Mouse (Mus musculus) adrenal gland, postnatal 14 days (tissue): ENCODE measurements around the gene A730061H03Rik. TPM values are rescaled to one million over a fixed set of nuclear protein-coding genes. Genes with fewer than 3 reads are reported as not detected.
A peak's percentile ranks its signal among the peaks of the same experiment; 100 is the strongest.

Experiments
- DNase-seq: peaks from one replicate; pipeline ENCODE4 v3.0.0; 2021; ENCODE audit warnings: mixed read lengths
- long read RNA-seq, 2 experiments: library from polyadenylated mRNA; stranded (forward); transcript quantifications; one replicate each; pipeline ENCODE4 v2.0.0; 2021
- total RNA-seq: library from RNA; stranded (reverse); gene quantifications from 2 replicates; pipeline ENCODE4 v1.2.3, GENCODE M21; 2021

A730061H03Rik gene
- 1.2 TPM in 1 of 2 replicates, not detected in the other for total RNA-seq
- long read RNA-seq, experiment 1: 0 reads
- long read RNA-seq, experiment 2, partial matches to known transcripts: 0 of 1 reads
- long read RNA-seq, experiment 2, other reads (novel, unspliced or antisense): 0 of 1 reads

DNA sequence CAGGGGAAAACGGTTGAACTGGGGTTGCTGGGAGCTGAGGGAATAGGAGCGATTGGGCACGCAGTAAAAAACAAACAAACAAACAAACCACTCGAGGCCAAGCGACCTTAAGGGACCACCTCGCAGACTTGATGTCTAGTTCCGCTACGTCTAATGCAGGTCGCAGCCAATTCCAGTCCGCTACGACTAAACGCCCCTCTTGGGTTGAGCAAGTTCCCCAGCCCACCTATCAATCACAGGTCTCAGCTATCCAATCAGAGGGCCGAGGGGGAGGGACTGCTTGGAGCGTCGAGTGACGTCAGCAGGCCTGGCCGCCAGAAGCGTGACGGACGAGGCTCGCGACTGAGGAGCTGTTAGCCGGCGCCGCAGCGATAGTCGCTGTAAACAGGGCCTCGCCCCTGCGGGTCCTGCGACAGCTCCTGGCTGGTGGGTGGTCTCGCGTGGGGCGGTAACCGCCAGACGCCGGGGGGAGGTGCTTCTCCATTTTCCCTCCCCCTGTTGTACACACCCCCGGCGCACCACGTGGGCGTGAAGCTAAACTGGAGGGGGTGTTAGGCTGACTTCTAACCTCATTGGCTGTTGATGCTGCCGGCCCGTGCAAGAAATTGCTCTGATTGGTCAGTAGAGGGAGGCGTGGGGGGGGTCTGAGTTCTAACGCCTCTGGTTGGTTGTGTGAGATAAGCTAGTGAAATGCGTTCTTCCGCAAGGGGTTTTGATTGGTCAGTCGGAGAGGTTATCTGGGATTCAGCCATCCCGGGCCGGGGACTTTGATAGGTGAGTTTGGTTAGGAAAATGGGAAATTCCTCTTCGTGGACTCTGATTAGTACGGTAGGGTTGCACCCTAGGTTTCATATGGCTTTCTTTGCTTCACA is at the start of gene A730061H03Rik:
A730061H03Rik (minus strand) TSS at position 205 of the 872 bp plus-strand sequence.
- DNase-seq: peak; percentile 99

DNA sequence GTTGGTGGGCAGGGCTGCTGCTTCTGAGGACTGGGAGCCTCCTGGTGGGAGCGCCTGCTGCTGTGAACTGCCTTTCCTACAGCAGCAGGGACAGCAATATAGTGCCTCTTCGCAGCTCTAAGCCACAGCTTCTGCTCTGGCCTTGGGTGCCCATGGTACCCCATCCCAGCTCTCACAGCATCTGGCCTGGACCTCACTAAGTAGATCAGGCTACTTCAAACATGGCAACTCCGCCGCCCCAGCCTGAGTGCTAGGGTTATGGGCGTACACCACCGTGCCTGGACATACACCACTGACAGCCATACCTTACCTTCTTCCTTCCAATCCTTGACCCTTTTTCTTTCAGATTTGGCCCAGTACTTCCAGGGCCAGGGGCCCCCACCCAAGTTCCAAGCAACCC is 48.1 kb upstream of the A730061H03Rik start:
- no peak for DNase-seq

DNA sequence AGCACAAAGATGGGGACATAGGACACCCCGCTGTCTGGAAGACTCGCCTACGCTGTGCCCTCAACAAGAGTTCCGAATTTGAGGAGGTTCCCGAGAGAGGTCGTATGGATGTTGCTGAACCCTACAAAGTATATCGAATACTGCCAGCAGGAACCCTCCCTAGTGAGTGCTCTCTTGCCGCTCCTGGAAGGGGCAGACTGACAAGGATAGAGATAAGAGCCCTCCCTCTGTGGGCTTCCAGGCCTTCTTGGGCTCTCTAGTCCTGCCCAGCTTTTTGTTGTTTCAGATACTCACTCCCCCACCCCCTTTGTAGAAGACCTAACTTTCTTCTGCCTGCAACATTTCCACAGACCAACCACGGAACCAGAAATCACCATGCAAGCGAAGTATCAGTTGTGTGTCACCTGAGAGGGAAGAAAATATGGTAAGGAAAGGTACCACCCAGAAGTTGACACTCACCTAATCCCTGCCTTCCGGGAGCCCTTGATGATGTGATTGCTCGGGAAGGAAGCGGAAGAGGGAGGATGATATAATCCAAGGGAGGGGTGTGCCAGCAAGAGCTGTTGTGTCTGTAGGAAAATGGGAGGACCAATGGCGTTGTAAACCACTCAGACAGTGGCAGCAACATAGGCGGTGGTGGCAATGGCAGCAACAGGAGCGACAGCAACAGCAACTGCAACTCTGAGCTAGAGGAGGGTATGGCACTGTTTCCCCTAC is 45.7 kb upstream of the A730061H03Rik start:
- DNase-seq: no peak

DNA sequence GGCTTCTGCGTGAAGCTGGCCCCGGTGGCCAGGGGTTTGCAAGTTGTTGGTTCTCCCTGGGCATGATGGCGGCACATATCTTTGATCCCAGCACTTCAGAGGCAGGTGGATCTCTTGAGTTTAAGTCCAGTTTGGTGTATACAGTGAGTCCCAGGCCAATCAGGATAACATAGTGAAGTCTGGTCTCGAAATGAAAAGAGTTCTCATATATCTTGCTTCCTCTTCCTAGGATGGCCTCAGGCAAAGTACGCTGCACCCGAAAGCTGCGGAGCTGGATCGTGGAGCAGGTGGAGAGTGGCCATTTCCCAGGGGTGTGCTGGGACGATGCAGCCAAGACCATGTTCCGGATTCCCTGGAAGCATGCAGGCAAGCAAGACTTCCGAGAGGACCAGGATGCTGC is 44.6 kb upstream of the A730061H03Rik start:
- no peak for DNase-seq

DNA sequence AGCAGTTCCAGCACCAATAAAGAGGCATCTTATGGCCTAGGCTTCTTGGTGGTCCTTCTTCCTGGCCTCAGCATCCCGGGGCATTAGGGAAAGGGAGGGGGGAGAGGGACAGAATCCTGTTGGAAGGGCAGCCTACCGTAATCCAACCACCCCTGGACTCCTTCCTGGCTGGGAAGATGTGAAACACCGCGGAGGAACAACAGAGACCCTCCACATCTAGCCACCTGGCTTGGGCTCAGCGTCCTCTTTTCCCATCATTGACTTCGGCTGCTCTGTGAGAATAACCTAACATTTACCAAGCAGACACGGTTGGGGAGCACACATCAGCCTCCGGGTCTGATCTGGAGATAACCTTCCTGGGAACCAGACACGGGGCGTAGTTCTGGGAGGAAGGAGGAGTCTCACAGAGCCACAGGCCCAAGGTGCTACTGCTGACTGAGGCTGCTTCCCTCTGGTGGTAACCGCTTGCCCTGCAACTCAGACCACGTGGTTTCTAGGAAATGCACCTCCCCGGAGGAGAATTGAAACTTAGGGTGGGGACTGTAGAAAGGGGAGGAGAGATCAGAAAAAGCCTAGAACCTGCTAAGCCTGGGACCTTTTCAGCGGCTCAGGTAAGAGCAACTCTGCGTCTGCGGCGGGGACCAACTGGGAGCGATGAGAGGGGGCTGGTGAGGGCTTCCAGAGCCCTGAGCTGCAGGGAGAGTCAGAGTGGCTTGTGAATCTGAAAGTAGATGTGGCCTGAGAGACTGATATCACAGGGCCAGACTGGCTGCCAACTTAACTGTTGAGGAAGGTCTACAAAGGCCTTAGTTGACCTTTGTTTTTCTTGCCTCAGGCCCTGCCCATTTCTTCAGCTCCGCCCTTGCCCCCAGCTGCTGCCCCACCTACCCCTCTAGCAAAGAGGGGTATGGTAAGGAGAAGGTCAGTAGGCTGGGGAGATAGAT is 43.7 kb upstream of the A730061H03Rik start:
- peak; percentile 95 for DNase-seq

DNA sequence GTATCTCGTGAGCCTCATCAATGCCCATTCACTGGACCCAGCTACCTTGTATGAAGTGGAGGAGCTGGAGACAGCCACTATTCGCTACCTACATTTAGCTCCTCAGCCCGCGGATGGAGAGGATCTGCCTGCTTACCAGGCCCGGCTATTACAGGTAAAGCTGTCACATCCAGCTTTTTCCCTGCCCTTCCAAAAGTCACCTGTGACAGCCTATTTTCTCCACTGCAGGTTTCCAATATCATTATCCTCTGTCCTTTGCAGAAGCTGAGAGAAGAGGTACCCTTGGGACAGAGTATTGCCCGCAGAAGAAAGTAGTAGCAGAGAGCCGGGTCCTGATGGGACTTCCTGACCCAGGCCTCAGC is 43.0 kb upstream of the A730061H03Rik start, which contains the start of gene Irf9:
Irf9 (plus strand) TSS at position 301 of the 362 bp plus-strand sequence.
- DNase-seq: no peak

DNA sequence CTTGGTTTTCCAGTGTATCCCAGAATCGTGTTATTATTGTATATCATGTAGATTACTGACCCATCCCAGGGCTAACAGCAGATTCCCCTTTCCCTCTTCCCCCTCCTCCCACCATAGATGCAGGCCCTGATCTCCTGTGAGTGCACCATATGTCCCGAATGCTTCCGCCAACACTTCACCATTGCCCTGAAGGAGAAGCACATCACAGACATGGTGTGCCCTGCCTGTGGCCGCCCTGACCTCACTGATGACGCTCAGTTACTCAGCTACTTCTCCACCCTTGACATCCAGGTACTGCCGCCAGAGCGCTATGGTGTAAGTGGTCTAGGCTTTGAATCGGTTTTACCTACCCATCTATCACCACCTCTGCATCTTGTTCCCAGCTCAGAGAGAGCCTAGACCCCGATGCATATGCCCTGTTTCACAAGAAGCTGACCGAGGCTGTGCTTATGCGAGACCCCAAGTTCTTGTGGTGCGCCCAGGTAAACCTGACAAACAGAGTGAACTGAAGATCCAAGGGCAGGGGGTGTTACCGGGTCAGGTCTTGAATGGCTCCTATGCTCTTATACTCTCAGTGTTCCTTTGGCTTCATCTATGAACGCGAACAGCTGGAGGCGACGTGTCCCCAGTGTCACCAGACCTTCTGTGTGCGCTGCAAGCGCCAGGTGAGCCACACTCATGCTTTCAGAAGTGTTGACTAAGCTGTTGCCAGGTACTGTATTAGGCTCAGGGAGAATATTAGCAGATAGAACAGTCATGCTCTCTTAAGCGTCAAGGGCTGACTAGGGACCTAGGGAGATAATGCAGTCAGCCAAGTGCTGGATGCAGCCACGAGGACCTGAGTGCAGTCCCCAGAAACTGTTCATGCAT is 38.5 kb upstream of the A730061H03Rik start:
- no peak for DNase-seq

DNA sequence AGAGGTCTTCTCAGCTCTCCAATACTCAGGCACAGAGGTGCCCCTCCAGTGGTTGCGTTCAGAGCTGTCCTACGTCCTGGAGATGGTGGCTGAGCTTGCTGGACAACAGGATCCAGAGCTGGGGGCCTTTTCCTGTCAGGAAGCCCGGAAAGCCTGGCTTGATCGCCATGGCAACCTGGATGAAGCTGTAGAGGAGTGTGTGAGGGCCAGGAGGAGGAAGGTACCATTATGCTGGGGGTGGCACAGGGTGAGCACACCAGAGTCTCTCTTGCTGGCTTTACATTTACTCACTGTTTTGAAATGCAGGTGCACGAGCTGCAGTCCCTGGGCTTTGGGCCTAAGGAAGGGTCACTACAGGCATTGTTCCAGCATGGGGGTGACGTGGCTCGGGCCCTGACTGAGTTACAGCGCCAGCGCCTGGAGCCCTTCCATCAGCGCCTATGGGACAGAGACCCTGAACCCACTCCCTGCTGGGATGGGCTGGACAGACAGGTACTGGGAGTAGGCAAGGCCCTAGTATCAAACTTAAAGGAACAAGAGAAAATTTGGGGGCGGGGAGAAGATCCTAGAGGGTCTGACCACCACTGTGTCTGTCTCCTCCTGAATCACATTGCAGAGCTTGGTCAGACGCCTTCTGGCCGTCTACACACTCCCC is 36.0 kb upstream of the A730061H03Rik start:
- no peak for DNase-seq

DNA sequence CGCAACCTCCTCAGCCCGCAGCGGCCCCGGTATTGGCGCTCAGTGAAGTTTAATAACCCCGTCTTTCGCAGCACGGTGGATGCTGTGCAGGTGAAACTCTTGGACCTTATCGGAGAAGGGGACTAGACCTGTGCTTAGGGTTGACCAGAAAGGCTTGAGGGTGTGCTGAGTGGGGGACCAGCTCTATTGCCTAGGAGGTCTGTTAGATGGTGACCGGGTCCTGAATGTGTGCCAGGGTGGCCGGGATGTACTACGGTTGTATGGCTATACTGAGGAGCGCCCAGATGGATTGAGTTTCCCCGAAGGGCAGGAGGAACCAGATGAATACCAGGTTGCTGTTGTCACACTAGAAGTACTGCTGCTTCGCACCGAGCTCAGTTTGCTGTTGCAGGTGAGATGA is 32.0 kb upstream of the A730061H03Rik start:
- DNase-seq: no peak

DNA sequence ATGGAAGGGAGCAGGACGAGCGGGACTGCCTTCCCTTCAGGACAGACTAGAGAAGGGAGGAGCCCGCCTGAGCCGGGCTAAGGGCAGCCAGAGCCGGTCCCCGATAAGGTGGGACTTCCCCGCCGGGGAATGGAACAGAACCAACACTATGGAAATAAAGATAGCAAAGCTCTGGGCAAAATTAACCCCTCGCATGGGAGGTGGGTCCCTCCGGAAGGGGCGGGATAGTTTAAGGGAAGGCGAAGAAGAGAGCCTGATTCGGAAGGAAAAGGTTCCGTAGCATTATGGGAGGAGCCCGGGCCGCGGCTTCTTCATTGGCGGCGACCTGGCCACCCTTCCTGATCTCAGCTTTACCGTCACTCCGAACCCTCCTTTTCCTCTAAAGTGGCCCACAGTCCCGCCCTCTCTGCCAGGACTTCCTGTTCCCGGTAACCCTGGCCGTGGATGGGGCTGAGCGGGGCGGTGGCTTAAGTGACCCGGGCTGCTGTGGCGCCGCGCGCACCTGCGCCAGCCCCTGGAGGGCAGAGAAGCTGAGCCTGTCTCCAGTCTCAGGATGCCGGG is 31.2 kb upstream of the A730061H03Rik start, which contains the start of gene Rnf31:
Rnf31 (plus strand) TSS at position 378 of the 561 bp plus-strand sequence.
- peak; percentile 97 for DNase-seq

DNA sequence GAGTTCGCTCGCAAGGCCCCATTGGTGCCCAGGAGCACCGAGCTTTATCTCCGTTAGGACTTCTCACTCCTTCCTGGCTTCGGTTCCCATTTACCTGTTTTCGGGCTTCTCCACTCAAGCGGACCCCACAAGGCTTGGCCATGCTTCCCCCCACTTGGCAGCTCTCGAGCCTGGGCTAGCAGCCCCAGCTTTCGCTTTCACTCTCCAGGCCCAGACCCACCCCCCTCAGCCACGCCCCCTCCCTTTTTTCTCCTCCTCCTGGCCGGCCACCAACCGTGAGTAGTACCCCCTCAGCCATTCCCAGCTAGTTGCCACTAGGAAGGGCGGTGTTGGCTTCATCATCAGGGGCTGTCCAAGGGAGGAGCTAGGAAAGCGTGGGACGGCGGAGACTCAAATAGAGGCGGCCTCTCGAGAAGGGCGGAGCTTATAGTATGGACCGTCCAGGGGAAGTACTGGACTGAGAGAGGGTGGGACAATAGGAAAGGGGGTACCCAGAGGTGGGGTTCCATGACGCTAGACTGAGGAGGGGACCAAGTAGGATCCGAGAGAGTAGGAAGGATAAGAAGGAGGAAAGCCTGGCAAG is 30.6 kb upstream of the A730061H03Rik start, which contains the start of gene Psme2:
Psme2 (minus strand) TSS at position 366 of the 583 bp plus-strand sequence.
- DNase-seq: peak; percentile 98

DNA sequence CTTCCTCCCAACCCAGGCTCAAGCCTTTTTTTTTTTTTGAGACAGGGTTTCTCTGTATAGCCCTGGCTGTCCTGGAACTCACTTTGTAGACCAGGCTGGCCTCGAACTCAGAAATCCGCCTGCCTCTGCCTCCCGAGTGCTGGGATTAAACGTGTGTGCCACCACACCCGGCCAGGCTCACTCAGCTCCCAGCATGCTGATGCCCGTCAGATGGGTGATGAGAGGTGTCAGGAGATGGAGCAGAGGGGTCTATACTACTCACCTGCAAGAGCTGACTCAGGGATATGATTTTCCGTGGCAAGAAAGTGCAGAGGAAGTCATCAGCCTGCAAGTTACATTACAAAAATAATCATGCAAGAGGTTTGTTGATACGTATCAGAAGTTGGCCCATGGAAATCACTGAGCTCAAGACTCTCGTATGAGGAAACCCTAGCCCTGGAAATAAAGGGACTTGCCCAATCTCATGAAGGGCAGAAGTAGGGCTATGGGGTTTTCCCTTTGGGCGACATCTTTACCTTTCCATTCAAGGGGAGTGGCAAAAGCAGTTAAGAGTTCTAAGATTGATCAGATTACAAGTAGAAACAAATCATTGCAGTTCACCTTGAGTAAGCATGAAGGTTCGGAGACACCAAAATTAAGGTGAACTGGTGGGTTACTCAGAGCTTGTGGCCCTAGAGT is 29.7 kb upstream of the A730061H03Rik start:
- no peak for DNase-seq

DNA sequence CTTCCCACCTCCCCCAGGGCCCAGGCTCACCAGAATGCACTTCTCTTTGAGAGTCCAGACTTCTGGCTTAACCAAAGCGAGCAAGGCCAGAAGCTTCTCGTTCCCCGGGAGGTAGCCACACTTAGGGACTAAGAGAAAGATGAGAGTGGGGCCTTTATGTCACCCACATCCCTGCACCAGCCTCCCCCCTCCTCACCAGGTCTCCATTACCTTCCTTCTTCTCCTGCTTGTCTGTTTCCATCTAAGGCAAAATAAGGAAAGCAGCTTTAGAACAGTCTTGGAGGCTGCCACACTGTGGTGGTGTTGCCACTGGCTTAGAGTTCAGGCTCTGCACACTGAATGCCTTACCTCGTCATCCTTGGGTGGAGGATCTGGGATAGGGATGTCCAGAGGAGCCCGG is 29.1 kb upstream of the A730061H03Rik start:
- no peak for DNase-seq

DNA sequence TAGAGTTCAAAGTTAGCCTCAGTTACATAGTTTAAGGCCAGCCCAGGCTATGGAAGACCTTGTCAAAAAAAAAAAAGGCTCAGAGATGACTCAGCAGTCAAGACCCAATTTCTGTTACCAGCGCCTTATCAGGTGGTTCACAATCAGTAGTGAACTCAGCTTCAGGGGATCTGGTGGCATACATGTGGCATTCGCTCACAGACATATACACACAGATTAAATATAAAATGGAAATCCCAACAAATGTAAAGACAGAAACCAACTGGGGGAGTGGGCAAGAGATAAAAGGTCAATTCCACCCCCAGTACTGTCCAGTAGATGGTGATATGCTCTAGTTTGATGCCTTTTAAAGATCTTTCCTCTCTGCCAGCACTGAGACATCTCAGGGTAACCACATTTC is 25.9 kb upstream of the A730061H03Rik start:
- DNase-seq: no peak

DNA sequence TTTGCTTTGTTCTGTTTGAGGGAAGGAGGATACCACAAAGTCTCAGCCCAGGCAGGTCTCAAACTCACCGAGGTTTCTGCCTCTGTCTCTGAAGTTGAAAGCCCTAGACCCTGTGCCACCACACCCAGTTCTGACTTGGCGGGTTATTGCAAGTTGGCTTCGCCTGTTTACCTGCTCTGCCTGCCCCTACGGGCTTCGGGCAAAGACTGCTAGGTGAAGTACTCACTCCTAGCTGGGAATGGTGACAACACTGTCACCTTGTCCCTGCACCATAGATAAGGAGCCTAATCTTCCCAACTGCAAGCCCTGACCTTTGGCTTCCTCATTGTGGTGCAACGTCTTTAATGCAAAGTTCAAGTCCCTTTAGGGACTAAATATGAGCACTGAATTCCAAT is 25.4 kb upstream of the A730061H03Rik start:
- no peak for DNase-seq

DNA sequence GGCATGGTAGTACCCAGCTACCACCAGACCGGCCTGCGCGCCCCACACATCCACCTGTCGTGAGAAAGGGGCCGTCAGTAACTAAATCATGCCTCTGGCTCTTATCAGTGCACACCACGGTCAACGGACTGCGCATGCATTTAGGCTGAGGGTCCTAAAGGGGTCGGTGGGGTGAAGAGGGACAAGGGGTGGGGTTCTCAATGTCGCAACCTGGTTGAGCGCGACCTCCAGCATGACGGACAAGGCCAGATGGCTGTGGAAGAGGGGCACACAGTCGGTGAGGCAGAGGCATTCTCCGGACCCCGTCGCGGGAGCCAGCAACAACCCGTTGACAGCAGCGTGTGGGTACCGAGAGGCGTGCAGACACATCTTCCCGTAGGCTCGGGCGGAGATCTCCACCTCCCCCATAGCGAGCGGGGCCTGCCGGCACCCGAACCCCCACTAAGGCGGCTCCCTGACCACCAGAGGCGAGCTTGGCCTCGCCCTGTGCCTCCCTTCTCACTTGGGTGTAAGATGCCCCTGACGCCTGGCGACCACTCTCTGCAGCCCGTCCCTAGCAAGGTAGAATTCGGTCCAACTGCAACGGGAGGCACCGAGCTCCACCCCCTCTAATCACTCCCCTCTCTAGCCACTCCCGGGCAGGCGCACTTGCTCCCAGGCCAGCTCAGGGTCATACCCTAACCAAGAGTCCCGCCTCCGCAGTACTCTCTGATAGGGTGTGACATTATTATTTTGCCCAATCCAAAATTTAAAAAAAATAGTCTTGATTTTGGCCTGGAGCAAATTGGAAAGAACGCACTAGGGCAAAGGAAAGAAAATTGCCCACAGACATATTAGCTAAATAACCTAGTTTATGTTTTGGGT is 24.7 kb upstream of the A730061H03Rik start, which contains the start of gene Emc9:
Emc9 (minus strand) TSS at position 601 of the 864 bp plus-strand sequence.
- DNase-seq: peak; percentile 95

DNA sequence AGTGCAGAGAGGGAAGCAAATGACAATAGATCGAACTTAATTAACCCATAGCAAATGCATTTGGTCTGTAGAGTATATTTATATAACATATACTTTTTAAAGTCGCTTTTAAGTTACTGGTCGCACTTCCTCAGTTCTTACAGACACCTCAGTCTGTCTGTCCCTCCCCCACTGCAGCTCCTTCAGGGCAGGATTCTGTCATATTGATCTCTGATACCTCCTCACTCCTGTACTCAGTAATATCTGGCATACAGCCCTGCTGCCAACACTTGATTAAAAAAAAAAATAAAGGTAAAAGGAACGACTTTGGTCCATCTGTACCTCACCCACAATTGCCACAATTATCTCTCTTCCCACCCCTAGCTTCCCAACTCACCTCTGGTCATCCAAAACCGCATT is 24.1 kb upstream of the A730061H03Rik start:
- DNase-seq: no peak
